Mouse (Mus musculus) liver, embryonic 11.5 days (tissue): ENCODE measurements around the gene 9430097D07Rik. TPM values are rescaled to one million over a fixed set of nuclear protein-coding genes. Genes with fewer than 3 reads are reported as not detected.

Experiments
- ATAC-seq: fragments of 200-750 bp; cut with Nextera tagmentation; replicated peaks from 2 replicates; pipeline ENCODE4 v1.8.0; 2017; ENCODE audit warnings: moderate number of reproducible peaks, mild to moderate bottlenecking, moderate TSS enrichment, moderate library complexity; ENCODE audit not compliant: low FRiP score
- DNase-seq: peaks from one replicate; pipeline ENCODE4 v3.0.0-alpha.2; 2017; ENCODE audit warnings: low spot score
- H3K27ac ChIP-seq: fragments of 300-500 bp; sonication (generic); 2 replicates; pipeline ENCODE4 v1.5.1; 2014; ENCODE audit warnings: mild to moderate bottlenecking, low read depth, low read length, control low read depth
- H3K27me3 ChIP-seq: fragments of 300-500 bp; sonication (generic); replicated peaks from 2 replicates; pipeline ENCODE4 v1.6.1; 2014; ENCODE audit warnings: low read length, mixed read lengths; ENCODE audit not compliant: control insufficient read depth, insufficient read depth
- H3K36me3 ChIP-seq: fragments of 300-500 bp; sonication (generic); 2 replicates; pipeline ENCODE4 v1.6.1; 2014; ENCODE audit warnings: mild to moderate bottlenecking, low read length, moderate library complexity, mixed read lengths; ENCODE audit not compliant: control insufficient read depth, insufficient read depth
- H3K4me1 ChIP-seq: fragments of 300-500 bp; sonication (generic); replicated peaks from 2 replicates; pipeline ENCODE4 v1.6.1; 2014; ENCODE audit warnings: low read length, mixed read lengths; ENCODE audit not compliant: control insufficient read depth, insufficient read depth
- H3K4me2 ChIP-seq: fragments of 300-500 bp; sonication (generic); 2 replicates; pipeline ENCODE4 v1.6.1; 2014; ENCODE audit warnings: mild to moderate bottlenecking, control low read depth, moderate library complexity
- H3K4me3 ChIP-seq: fragments of 300-500 bp; sonication (generic); 2 replicates; pipeline ENCODE4 v1.5.1; 2014; ENCODE audit warnings: low read depth, low read length, control low read depth
- H3K9ac ChIP-seq: fragments of 300-500 bp; sonication (generic); 2 replicates; pipeline ENCODE4 v1.6.1; 2014; ENCODE audit warnings: low read depth, low read length, control low read depth
- H3K9me3 ChIP-seq: fragments of 300-500 bp; sonication (generic); 2 replicates; pipeline ENCODE4 v1.6.1; 2016; ENCODE audit warnings: low read length, inconsistent platforms, mixed read lengths; ENCODE audit not compliant: control insufficient read depth
- WGBS: fragments of 180-500 bp; shearing (Covaris S2); extraction: QIAGEN DNeasy Blood & Tissue Kit; methylation state at CpG from one replicate; pipeline ENCODE4 v1.1.7; 2014; 5-methylcytosine and 5-hydroxymethylcytosine counted together
- polyA plus RNA-seq: library from polyadenylated mRNA; unstranded; fragments of >200 nt; fragmentation: Nextera tagmentation; extraction: Ambion mirVana; gene quantifications from 2 replicates; pipeline ENCODE4 v1.2.1, GENCODE M21; 2014

9430097D07Rik gene
- polyA plus RNA-seq, 1 experiment from 2014 or later, result not detected

GRCm38 (mm10) chr2:32587731-32588321 is 12.3 kb upstream of the 9430097D07Rik start:
- peak overlapping the region; percentile 33; the same call in 1 of the 2 replicates for H3K27ac ChIP-seq
- peak overlapping the region; percentile 63 for H3K9ac ChIP-seq
- H3K4me3 ChIP-seq, result peak overlapping the region; percentile 58
- no peaks in the 10 kb centered on the region for H3K9me3 ChIP-seq
- H3K36me3 ChIP-seq, result peaks cover 2% of the 10 kb centered on the region; the same call in 1 of the 2 replicates
- WGBS, result 10% methylated on average over 9 of the region's 9 CpGs
- peak; percentile 50 for DNase-seq
- peak overlapping the region; percentile 75 for H3K4me2 ChIP-seq
- no peaks in the 10 kb centered on the region for H3K27me3 ChIP-seq
- peaks cover 19% of the 10 kb centered on the region for H3K4me1 ChIP-seq
- ATAC-seq, result no peak; the same call in 1 of the 2 replicates

- peak within 1 kb of the TSS; percentile 75 for H3K4me2 ChIP-seq
- H3K9me3 ChIP-seq, result no peaks in the 10 kb centered on the region
- peak; percentile 87 for ATAC-seq
- peaks cover 2% of the 10 kb centered on the region; the same call in 1 of the 2 replicates for H3K36me3 ChIP-seq
- H3K27ac ChIP-seq, result peak within 1 kb of the TSS; percentile 33; the same call in 1 of the 2 replicates
- H3K9ac ChIP-seq, result peak within 1 kb of the TSS; percentile 63
- peaks cover 19% of the 10 kb centered on the region for H3K4me1 ChIP-seq
- H3K27me3 ChIP-seq, result no peaks in the 10 kb centered on the region; the same call in 1 of the 2 replicates
- peak; percentile 95 for DNase-seq
- WGBS, result under 1% methylated on average over 38 of the region's 38 CpGs
- peak within 1 kb of the TSS; percentile 58 for H3K4me3 ChIP-seq
These were observed 11.4 kb upstream of the 9430097D07Rik start, which contains the start of gene St6galnac4 for GRCm38 (mm10) chr2:32586871-32587351. Gene St6galnac4 (plus strand): TSS chr2:32587095.

GRCm38 (mm10) chr2:32585149-32585714 is 9.7 kb upstream of the 9430097D07Rik start:
- no peak for ATAC-seq
- Histone ChIP-seq H3K4me1 (peaks cover 19% of the 10 kb centered on the region), H3K36me3 (no peaks in the 10 kb centered on the region; the same call in 1 of the 2 replicates), H3K4me2 (no peak overlapping the region), H3K9me3 (no peaks in the 10 kb centered on the region), H3K4me3 (no peak overlapping the region), H3K27me3 (peaks cover 3% of the 10 kb centered on the region), H3K9ac (no peak overlapping the region), H3K27ac (no peak overlapping the region)
- 79% methylated on average over 7 of the region's 7 CpGs for WGBS
- DNase-seq, result no peak

GRCm38 (mm10) chr2:32582830-32583799 is 7.6 kb upstream of the 9430097D07Rik start:
- ATAC-seq (peak; percentile 57), DNase-seq (peak; percentile 77)
- Histone ChIP-seq H3K27me3 (peaks cover 21% of the 10 kb centered on the region), H3K9ac (peak overlapping the region; percentile 3; the same call in 1 of the 2 replicates), H3K4me3 (peak overlapping the region; percentile 31), H3K4me2 (peak overlapping the region; percentile 62), H3K27ac (no peak overlapping the region), H3K36me3 (no peaks in the 10 kb centered on the region), H3K9me3 (no peaks in the 10 kb centered on the region), H3K4me1 (peaks cover 13% of the 10 kb centered on the region)
- 12% methylated on average over 37 of the region's 37 CpGs for WGBS

- H3K4me1 ChIP-seq, result peaks cover 8% of the 10 kb centered on the region
- H3K27me3 ChIP-seq, result peaks cover 30% of the 10 kb centered on the region
- 39% methylated on average over 19 of the region's 19 CpGs for WGBS
- ATAC-seq (no peak; the same call in 1 of the 2 replicates), DNase-seq (no peak)
- peak overlapping the region; percentile 27 for H3K4me3 ChIP-seq
- no peaks in the 10 kb centered on the region for H3K36me3 ChIP-seq
- H3K27ac ChIP-seq, result no peak overlapping the region
- no peaks in the 10 kb centered on the region for H3K9me3 ChIP-seq
- no peak overlapping the region for H3K9ac ChIP-seq
- peak overlapping the region; percentile 53 for H3K4me2 ChIP-seq
These were observed 6.1 kb upstream of the 9430097D07Rik start for GRCm38 (mm10) chr2:32581450-32582095.

- DNase-seq, result no peak
- 38% methylated on average over 25 of the region's 30 CpGs for WGBS
- H3K4me3 ChIP-seq, result no peak overlapping the region
These were observed 2.9 kb upstream of the 9430097D07Rik start for GRCm38 (mm10) chr2:32578146-32579046.

GRCm38 (mm10) chr2:32576532-32576931 is 1.0 kb upstream of the 9430097D07Rik start:
- no peaks in the 10 kb centered on the region for H3K9me3 ChIP-seq
- no peak overlapping the region for H3K27ac ChIP-seq
- WGBS, result 84% methylated on average over 9 of the region's 9 CpGs
- H3K9ac ChIP-seq, result no peak overlapping the region
- H3K4me2 ChIP-seq, result no peak overlapping the region
- peaks cover 41% of the 10 kb centered on the region for H3K27me3 ChIP-seq
- no peak for ATAC-seq
- peaks cover 14% of the 10 kb centered on the region for H3K4me1 ChIP-seq
- H3K4me3 ChIP-seq, result no peak overlapping the region
- H3K36me3 ChIP-seq, result 0 out of 2 replicates have a peak, but pooled peaks cover 4% of the 10 kb centered on the region
- no peak for DNase-seq

More at GRCm38 (mm10) chr2:32578146-32579046, 2.9 kb upstream of the 9430097D07Rik start:
- H3K36me3 ChIP-seq, result 0 out of 2 replicates have a peak, but pooled peaks cover under 1% of the 10 kb centered on the region
- ATAC-seq, result no peak
- H3K27me3 ChIP-seq, result peaks cover 41% of the 10 kb centered on the region
- H3K4me1 ChIP-seq, result peaks cover 11% of the 10 kb centered on the region
- H3K4me2 ChIP-seq, result no peak overlapping the region
- H3K9me3 ChIP-seq, result no peaks in the 10 kb centered on the region
- no peak overlapping the region for H3K9ac ChIP-seq
- H3K27ac ChIP-seq, result no peak overlapping the region
